Mouse (Mus musculus) ovary, postnatal 36 days (tissue): ENCODE measurements around the gene Galk2.

Source experiments
- DNase-seq: peaks from one replicate; pipeline ENCODE4 v3.0.0; 2022; ENCODE audit warnings: low spot score, mixed read lengths

The Galk2 gene

GRCm38 (mm10) chr2:125943301-125943700 is 84.4 kb downstream of the Galk2 start:
- no peak for DNase-seq

GRCm38 (mm10) chr2:125948195-125948594 is 89.3 kb downstream of the Galk2 start:
- no peak for DNase-seq

- DNase-seq = no peak
Observed at GRCm38 (mm10) chr2:125968811-125969210, 109.9 kb downstream of the Galk2 start.

GRCm38 (mm10) chr2:125973207-125973606 is 114.3 kb downstream of the Galk2 start:
- no peak for DNase-seq

GRCm38 (mm10) chr2:125975206-125975605 is 116.3 kb downstream of the Galk2 start:
- no peak for DNase-seq

- no peak for DNase-seq
Observed at GRCm38 (mm10) chr2:125975808-125976345, 117.0 kb downstream of the Galk2 start.

- no peak for DNase-seq
Observed at GRCm38 (mm10) chr2:126002291-126002690, 143.4 kb downstream of the Galk2 start.

GRCm38 (mm10) chr2:126006088-126006487 is 147.2 kb downstream of the Galk2 start:
- DNase-seq = peak; percentile 48

- no peak for DNase-seq
Observed at GRCm38 (mm10) chr2:126006742-126007141, 147.8 kb downstream of the Galk2 start.

- DNase-seq = no peak
Observed at GRCm38 (mm10) chr2:126014989-126015710, 156.2 kb downstream of the Galk2 start.

- DNase-seq = no peak
Observed at GRCm38 (mm10) chr2:126015763-126016473, 157.0 kb downstream of the Galk2 start.

GRCm38 (mm10) chr2:126031186-126031900 is 172.4 kb downstream of the Galk2 start:
- DNase-seq = no peak

GRCm38 (mm10) chr2:126033114-126033972 is 174.4 kb downstream of the Galk2 start:
- DNase-seq = no peak
